25 mouse cellular contexts compared by ENCODE assay signal in genomic region chr13:53788809-53789208, GRCm38 (mm10).
DNase-seq lines count a peak whose midpoint lies in the region; TF ChIP-seq lines count a peak whose summit lies in the region.
"Had no signal": no experiment of that assay in that cellular context is flagged by ENCODE, and none has a peak within 500 bp of the region (broad histone marks: within the 10 kb centered on the region; RNA-seq: fewer than 3 reads in every experiment).

No protein-coding gene starts in this region.

- intact Hi-C loops in heart, postnatal 10 days (cut with DNase I): loop anchor here (10.0 kb wide), 1 partner anchor 436 kb away; no protein-coding TSS in a partner anchor
- intact Hi-C loops in heart, postnatal 36 days (cut with DNase I): no loop called here
- intact Hi-C loops in heart, postnatal 14 days (cut with DNase I): loop anchor here (10.0 kb wide), 1 partner anchor 436 kb away; no protein-coding TSS in a partner anchor
- intact Hi-C loops in left cerebral cortex, adult 2 months (cut with DNase I): no loop called here

- H3K4me3 ChIP-seq in left cerebral cortex, adult 2 months: no peak overlapping the region
- H3K4me3 ChIP-seq: embryonic facial prominence, embryonic 13.5 days; forebrain, embryonic 10.5 days; forebrain, embryonic 15.5 days; hindbrain, embryonic 13.5 days; limb, embryonic 10.5 days; limb, embryonic 15.5 days; liver, embryonic 13.5 days; stomach, embryonic 15.5 days had no signal

- peak; percentile 93 for DNase-seq in heart, adult 11 months
- no peak for DNase-seq in heart, postnatal 4 days
- peak; percentile 43 to 55 for DNase-seq in heart, postnatal 10 days
- no peak for DNase-seq in heart, postnatal 36 days
- DNase-seq in gastrocnemius, postnatal 10 days: peak; percentile 9
- peak; percentile 12 to 17 for DNase-seq in heart, postnatal 14 days
- DNase-seq in left cerebral cortex, adult 2 months (ENCODE audit: extremely low spot score in 1 of 2, low spot score in 2 of 2): no peak
- DNase-seq: adrenal gland, postnatal 36 days; cerebellum, adult 18-20 months; cerebellum, postnatal 10 days; kidney, adult 8-10 months; kidney, postnatal 4 days; liver, embryonic 13.5 days; lung, adult 18-20 months; midbrain, embryonic 14.5 days; thymus, postnatal 14 days had no signal

- no peak for TF ChIP-seq CTCF in left cerebral cortex, adult 2 months (IDR thresholded peaks at IDR 0.05)

- H3K27ac ChIP-seq in left cerebral cortex, adult 2 months: no peak overlapping the region
- H3K27ac ChIP-seq: embryonic facial prominence, embryonic 13.5 days; forebrain, embryonic 10.5 days; forebrain, embryonic 15.5 days; hindbrain, embryonic 13.5 days; kidney, postnatal 0 days; limb, embryonic 10.5 days; limb, embryonic 15.5 days; liver, embryonic 13.5 days; macrophage; stomach, embryonic 15.5 days had no signal

Comparison
In these comparisons a context has a peak if more than half of its experiments do, and no peak if none do; other contexts are left out.
1. DNase-seq: peak in heart, adult 11 months (single experiment), heart, postnatal 10 days (2 of 2), gastrocnemius, postnatal 10 days (single experiment) and heart, postnatal 14 days (2 of 2); none in heart, postnatal 4 days (single experiment), heart, postnatal 36 days (0 of 2) and left cerebral cortex, adult 2 months (0 of 2).
2. intact Hi-C loops: an anchor here in heart, postnatal 10 days (10.0 kb wide) and heart, postnatal 14 days (10.0 kb wide); none called in heart, postnatal 36 days and left cerebral cortex, adult 2 months.